Mouse (Mus musculus) heart, adult 2 months (tissue): Measurements from ENCODE around the gene Suds3. TPM values are rescaled to one million over a fixed set of nuclear protein-coding genes. Genes with fewer than 3 reads are reported as not detected.
A peak's percentile ranks its signal among the peaks of the same experiment; 100 is the strongest.

Experiments
- DNase-seq, 2 experiments: peaks; one replicate each; pipeline ENCODE4 v3.0.0; 2021
- H3K27ac ChIP-seq: fragments of 200-600 bp; 2 replicates; pipeline ENCODE4 v1.8.1; 2022
- H3K27me3 ChIP-seq: fragments of 200-500 bp; 2 replicates; pipeline ENCODE4 v1.6.1; 2012; ENCODE audit warnings: mild to moderate bottlenecking, low read length, inconsistent platforms, mixed read lengths; ENCODE audit not compliant: control insufficient read depth, insufficient read depth
- H3K36me3 ChIP-seq: fragments of 200-500 bp; 2 replicates; pipeline ENCODE4 v1.6.1; 2012; ENCODE audit warnings: low read length, inconsistent platforms; ENCODE audit not compliant: control insufficient read depth, insufficient read depth
- H3K4me1 ChIP-seq: fragments of 200-500 bp; 2 replicates; pipeline ENCODE4 v1.6.1; 2011; ENCODE audit warnings: low read length; ENCODE audit not compliant: control insufficient read depth, insufficient read depth
- H3K4me3 ChIP-seq: fragments of 200-600 bp; 2 replicates; pipeline ENCODE4 v1.8.1; 2022
- H3K79me2 ChIP-seq: fragments of 200-500 bp; replicated peaks from 2 replicates; pipeline ENCODE4 v1.6.1; 2012; ENCODE audit warnings: mild to moderate bottlenecking, inconsistent platforms, low read length, moderate library complexity, mixed read lengths; ENCODE audit not compliant: control insufficient read depth, insufficient read depth
- H3K9ac ChIP-seq: fragments of 200-500 bp; 2 replicates; pipeline ENCODE4 v1.6.1; 2012; ENCODE audit warnings: low read depth, mild to moderate bottlenecking, control low read depth, inconsistent platforms, low read length, mixed read lengths
- CTCF ChIP-seq: fragments of 200-600 bp; IDR thresholded peaks from 2 replicates; pipeline ENCODE4 v1.8.1; 2022; ENCODE audit warnings: antibody characterized with exemption, mild to moderate bottlenecking, moderate library complexity
- EP300 ChIP-seq: fragments of 200-500 bp; IDR thresholded peaks from 2 replicates; pipeline ENCODE4 v1.6.1; 2011; ENCODE audit warnings: low read depth, low read length, control low read depth; ENCODE audit not compliant: insufficient read depth
- POLR2A ChIP-seq: fragments of 200-500 bp; IDR thresholded peaks from 2 replicates; pipeline ENCODE4 v1.6.1; 2011; ENCODE audit warnings: mild to moderate bottlenecking, low read depth, low read length, control low read depth; ENCODE audit not compliant: insufficient read depth
- WGBS: fragments of 180-500 bp; shearing (Covaris S2); methylation state at CpG from one replicate; pipeline ENCODE4 v1.1.7; 2018; 5-methylcytosine and 5-hydroxymethylcytosine counted together
- intact Hi-C: fragments of 180-260 bp; cut with DNase I; formaldehyde crosslinking; loops from one replicate; pipeline ENCODE4 v1.15.1; 2025
- polyA plus RNA-seq: library from polyadenylated mRNA; depleted of rRNA; stranded (reverse); fragments of >200 nt; gene quantifications from 2 replicates; pipeline ENCODE4 v1.2.3, GENCODE M21; 2012
- total RNA-seq, 2 experiments: library from RNA; stranded (reverse); gene quantifications; 2 replicates each; pipeline ENCODE4 v1.2.3; 2021

The Suds3 gene
- total and polyA plus RNA-seq, 3 experiments, result 44.7 to 112 (median 76.8) TPM

GRCm38 (mm10) chr5:117149054-117149942, 33.4 kb upstream of the Suds3 start:
- WGBS, result 69% methylated on average over 16 of the region's 16 CpGs
- Histone ChIP-seq H3K27me3 (no peaks in the 10 kb centered on the region), H3K79me2 (no peaks in the 10 kb centered on the region), H3K27ac (no peak overlapping the region), H3K36me3 (no peaks in the 10 kb centered on the region; the same call in 1 of the 2 replicates), H3K9ac (no peak overlapping the region), H3K4me3 (no peak overlapping the region), H3K4me1 (peaks cover 4% of the 10 kb centered on the region)
- no peak for TF ChIP-seq POLR2A
- no peak for TF ChIP-seq EP300
- no peak for TF ChIP-seq CTCF
- DNase-seq, result no peak
- intact Hi-C loops, result no loop called here

- WGBS, result 75% methylated on average over 16 of the region's 16 CpGs
- no peak for DNase-seq
Measured at GRCm38 (mm10) chr5:117147187-117148095, 31.5 kb upstream of the Suds3 start.

GRCm38 (mm10) chr5:117146165-117146564, 30.3 kb upstream of the Suds3 start:
- no peaks in the 10 kb centered on the region for H3K27me3 ChIP-seq
- DNase-seq, result no peak
- H3K36me3 ChIP-seq, result no peaks in the 10 kb centered on the region
- no peak overlapping the region for H3K27ac ChIP-seq
- H3K4me1 ChIP-seq, result peaks cover 1% of the 10 kb centered on the region; the same call in 1 of the 2 replicates
- no peak overlapping the region for H3K4me3 ChIP-seq
- TF ChIP-seq POLR2A (no peak), CTCF (no peak), EP300 (no peak)
- intact Hi-C loops, result no loop called here
- no peak overlapping the region for H3K9ac ChIP-seq
- no peaks in the 10 kb centered on the region for H3K79me2 ChIP-seq

More at GRCm38 (mm10) chr5:117147187-117148095, 31.5 kb upstream of the Suds3 start:
- Histone ChIP-seq H3K4me3 (no peak overlapping the region), H3K27ac (no peak overlapping the region), H3K4me1 (peaks cover 1% of the 10 kb centered on the region; the same call in 1 of the 2 replicates), H3K27me3 (no peaks in the 10 kb centered on the region), H3K9ac (no peak overlapping the region), H3K36me3 (no peaks in the 10 kb centered on the region; the same call in 1 of the 2 replicates), H3K79me2 (no peaks in the 10 kb centered on the region)
- intact Hi-C loops, result no loop called here
- TF ChIP-seq CTCF (0 out of 2 replicates have a peak, but pooled peaks have one; percentile 12), POLR2A (no peak), EP300 (no peak)

- H3K36me3 ChIP-seq, result no peaks in the 10 kb centered on the region
- H3K4me1 ChIP-seq, result peaks cover 2% of the 10 kb centered on the region
- H3K27me3 ChIP-seq, result no peaks in the 10 kb centered on the region
- TF ChIP-seq POLR2A (no peak), CTCF (peak; percentile 65)
- no peak for DNase-seq
- intact Hi-C loops, result no loop called here
- H3K4me3 ChIP-seq, result no peak overlapping the region
- WGBS, result 55% methylated on average over 9 of the region's 9 CpGs
- no peak overlapping the region for H3K27ac ChIP-seq
- no peaks in the 10 kb centered on the region for H3K79me2 ChIP-seq
- H3K9ac ChIP-seq, result no peak overlapping the region
Measured at GRCm38 (mm10) chr5:117143721-117144135, 27.8 kb upstream of the Suds3 start.

GRCm38 (mm10) chr5:117140374-117140773, 24.5 kb upstream of the Suds3 start:
- H3K27ac ChIP-seq, result peak overlapping the region; percentile 12; the same call in 1 of the 2 replicates
- no peak overlapping the region for H3K4me3 ChIP-seq
- H3K36me3 ChIP-seq, result no peaks in the 10 kb centered on the region
- no peaks in the 10 kb centered on the region for H3K27me3 ChIP-seq
- H3K4me1 ChIP-seq, result peaks cover 10% of the 10 kb centered on the region
- WGBS, result 42% methylated on average over 7 of the region's 7 CpGs
- intact Hi-C loops, result no loop called here
- DNase-seq, result peak in 1 of 2 experiments; percentile 40
- H3K79me2 ChIP-seq, result no peaks in the 10 kb centered on the region
- TF ChIP-seq CTCF (no peak), EP300 (no peak), POLR2A (no peak)
- H3K9ac ChIP-seq, result no peak overlapping the region
